Mouse (Mus musculus): Measurements from ENCODE around the gene Cib2. TPM values are rescaled to one million over a fixed set of nuclear protein-coding genes. Genes with fewer than 3 reads are reported as not detected.

Gene Cib2
- polyA plus RNA-seq, 1 experiment: 5.8 TPM

DNA sequence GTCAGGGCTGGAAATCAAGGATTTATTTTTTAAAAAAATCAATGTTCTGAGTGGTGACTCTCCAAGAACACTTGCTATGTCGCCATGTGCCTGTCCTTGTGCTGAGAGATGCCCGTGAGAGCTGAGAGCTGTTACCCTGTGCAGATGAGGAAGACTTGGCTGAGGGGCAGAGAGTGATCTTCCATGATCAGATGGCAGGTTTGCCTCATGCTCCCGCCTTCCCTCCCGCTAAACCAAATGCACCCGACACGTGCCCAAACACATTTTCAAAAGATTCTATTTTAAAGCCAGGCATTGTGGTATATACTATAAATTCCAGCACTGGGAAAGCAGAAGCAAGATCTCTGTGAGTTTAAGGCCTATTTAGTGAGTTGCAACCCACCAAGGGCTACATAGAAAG is 29.2 kb downstream of the Cib2 start:
- Histone ChIP-seq H3K4me1 (replicated peaks; ENCODE audit: control insufficient read depth, insufficient read depth, low read length) (no peaks in the 10 kb centered on the region), H3K4me3 (ENCODE audit: control insufficient read depth, insufficient read depth, low read length) (no peak overlapping the region), H3K36me3 (ENCODE audit: control insufficient read depth, insufficient read depth, low read length) (no peaks in the 10 kb centered on the region), H3K27ac (ENCODE audit: control insufficient read depth, insufficient read depth, low read length) (no peak overlapping the region), H3K27me3 (ENCODE audit: control insufficient read depth, insufficient read depth, low read length) (no peaks in the 10 kb centered on the region)
- DNase-seq: no peak
- no peak for TF ChIP-seq POLR2A (IDR thresholded peaks at IDR 0.05; ENCODE audit: control insufficient read depth, extremely low read depth, insufficient read depth, low read length, poor library complexity)
- TF ChIP-seq CTCF (IDR thresholded peaks at IDR 0.05; ENCODE audit: borderline replicate concordance, control insufficient read depth, extremely low read depth, insufficient read depth, low read length, poor library complexity): no peak
- 86% methylated on average over 6 of the region's 6 CpGs for WGBS

DNA sequence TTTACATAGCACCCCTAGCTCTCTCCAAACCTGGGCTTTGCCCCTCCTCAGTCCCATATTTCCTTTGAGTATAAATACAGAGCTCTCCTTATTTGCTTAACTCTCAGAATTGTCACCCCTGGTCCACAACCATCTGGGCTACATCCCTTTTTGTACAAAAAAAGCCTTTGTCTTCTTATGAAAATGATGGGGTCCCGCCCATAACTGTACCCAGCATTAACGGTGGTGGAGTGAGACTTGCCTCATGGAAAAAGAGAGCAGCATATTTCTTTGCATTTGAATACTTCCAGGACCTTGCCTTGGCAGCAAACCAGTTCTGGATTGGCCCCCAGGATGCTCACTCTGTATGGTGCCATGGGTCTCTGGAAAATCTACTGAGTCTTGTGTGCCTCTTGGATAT is 30.1 kb downstream of the Cib2 start:
- TF ChIP-seq CTCF (IDR thresholded peaks at IDR 0.05; ENCODE audit: borderline replicate concordance, control insufficient read depth, extremely low read depth, insufficient read depth, low read length, poor library complexity) (no peak), POLR2A (IDR thresholded peaks at IDR 0.05; ENCODE audit: control insufficient read depth, extremely low read depth, insufficient read depth, low read length, poor library complexity) (no peak)
- H3K27ac ChIP-seq (ENCODE audit: control insufficient read depth, insufficient read depth, low read length): no peak overlapping the region
- H3K4me3 ChIP-seq (ENCODE audit: control insufficient read depth, insufficient read depth, low read length): no peak overlapping the region
- DNase-seq: no peak
- WGBS: 90% methylated on average over 2 of the region's 2 CpGs
- no peaks in the 10 kb centered on the region for H3K36me3 ChIP-seq (ENCODE audit: control insufficient read depth, insufficient read depth, low read length)
- no peaks in the 10 kb centered on the region for H3K4me1 ChIP-seq (replicated peaks; ENCODE audit: control insufficient read depth, insufficient read depth, low read length)
- H3K27me3 ChIP-seq (ENCODE audit: control insufficient read depth, insufficient read depth, low read length): no peaks in the 10 kb centered on the region

DNA sequence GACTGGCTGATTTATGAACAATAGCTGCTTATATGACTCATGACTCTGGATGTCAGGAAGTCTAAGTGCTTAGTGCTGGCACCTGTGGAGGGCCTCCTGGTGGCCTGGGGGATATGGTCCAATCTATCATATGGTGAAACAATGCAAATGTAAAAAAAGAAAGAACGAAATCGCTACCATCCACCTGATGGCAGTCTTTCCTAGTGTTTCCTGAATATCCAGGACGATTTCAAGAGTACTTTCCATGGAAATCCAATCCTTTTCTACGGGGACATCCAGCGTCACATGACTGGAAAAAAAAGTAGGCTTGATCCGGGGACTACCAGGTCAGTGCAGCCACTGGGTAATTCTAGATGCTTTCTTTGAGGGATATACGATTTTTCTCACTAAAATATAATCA is 32.3 kb downstream of the Cib2 start:
- no peak for DNase-seq
- WGBS: 82% methylated on average over 7 of the region's 7 CpGs
- Histone ChIP-seq H3K36me3 (ENCODE audit: control insufficient read depth, insufficient read depth, low read length) (no peaks in the 10 kb centered on the region), H3K27me3 (ENCODE audit: control insufficient read depth, insufficient read depth, low read length) (no peaks in the 10 kb centered on the region), H3K27ac (ENCODE audit: control insufficient read depth, insufficient read depth, low read length) (no peak overlapping the region), H3K4me3 (ENCODE audit: control insufficient read depth, insufficient read depth, low read length) (no peak overlapping the region), H3K4me1 (replicated peaks; ENCODE audit: control insufficient read depth, insufficient read depth, low read length) (no peaks in the 10 kb centered on the region)
- TF ChIP-seq CTCF (IDR thresholded peaks at IDR 0.05; ENCODE audit: borderline replicate concordance, control insufficient read depth, extremely low read depth, insufficient read depth, low read length, poor library complexity): no peak
- TF ChIP-seq POLR2A (IDR thresholded peaks at IDR 0.05; ENCODE audit: control insufficient read depth, extremely low read depth, insufficient read depth, low read length, poor library complexity): no peak

DNA sequence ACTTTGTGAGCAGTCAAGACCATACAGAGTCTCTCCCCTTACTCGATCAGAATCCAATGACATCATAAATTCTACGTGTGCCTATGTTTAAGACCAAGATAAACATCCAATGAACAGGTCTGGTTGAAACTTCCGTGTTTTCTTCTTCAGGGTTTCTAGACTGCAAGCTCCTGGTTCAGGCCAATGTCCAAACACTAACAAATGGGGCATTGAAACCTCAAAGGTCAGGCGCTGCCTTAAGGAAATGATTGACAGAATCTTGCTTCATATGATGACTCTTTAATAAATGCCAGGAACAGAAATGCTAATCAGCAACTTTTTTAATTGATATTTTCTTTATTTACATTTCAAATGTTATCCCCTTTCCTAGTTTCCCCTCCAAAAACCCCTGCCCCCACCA is 39.7 kb downstream of the Cib2 start:
- no peak for TF ChIP-seq CTCF (IDR thresholded peaks at IDR 0.05; ENCODE audit: borderline replicate concordance, control insufficient read depth, extremely low read depth, insufficient read depth, low read length, poor library complexity)
- TF ChIP-seq POLR2A (IDR thresholded peaks at IDR 0.05; ENCODE audit: control insufficient read depth, extremely low read depth, insufficient read depth, low read length, poor library complexity): no peak
- Histone ChIP-seq H3K4me1 (replicated peaks; ENCODE audit: control insufficient read depth, insufficient read depth, low read length) (no peaks in the 10 kb centered on the region), H3K36me3 (ENCODE audit: control insufficient read depth, insufficient read depth, low read length) (no peaks in the 10 kb centered on the region), H3K27ac (ENCODE audit: control insufficient read depth, insufficient read depth, low read length) (no peak overlapping the region), H3K27me3 (ENCODE audit: control insufficient read depth, insufficient read depth, low read length) (no peaks in the 10 kb centered on the region), H3K4me3 (ENCODE audit: control insufficient read depth, insufficient read depth, low read length) (no peak overlapping the region)
- 84% methylated on average over 4 of the region's 4 CpGs for WGBS
- no peak for DNase-seq

DNA sequence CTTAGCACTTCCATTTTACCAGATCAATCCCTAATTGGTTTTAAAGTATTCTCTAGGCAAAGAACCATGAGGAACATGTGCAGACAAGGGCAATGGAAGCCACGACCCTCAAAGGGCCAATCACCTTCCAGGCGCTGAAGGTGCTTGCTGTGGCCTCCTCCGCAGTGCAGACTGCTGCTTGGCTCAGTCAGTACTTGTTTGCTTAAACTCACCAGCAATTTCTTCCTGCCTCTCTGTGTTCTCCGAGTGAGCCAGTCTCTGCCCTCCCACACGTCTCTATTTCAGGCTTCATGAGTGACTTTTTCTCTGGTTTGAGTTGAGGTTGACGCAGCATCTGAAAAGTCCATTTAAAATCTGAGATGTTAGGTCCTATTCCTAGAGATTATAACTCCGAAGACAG is 41.1 kb downstream of the Cib2 start:
- 72% methylated on average over 7 of the region's 7 CpGs for WGBS
- Histone ChIP-seq H3K4me3 (ENCODE audit: control insufficient read depth, insufficient read depth, low read length) (no peak overlapping the region), H3K27me3 (ENCODE audit: control insufficient read depth, insufficient read depth, low read length) (no peaks in the 10 kb centered on the region), H3K4me1 (replicated peaks; ENCODE audit: control insufficient read depth, insufficient read depth, low read length) (no peaks in the 10 kb centered on the region), H3K27ac (ENCODE audit: control insufficient read depth, insufficient read depth, low read length) (no peak overlapping the region), H3K36me3 (ENCODE audit: control insufficient read depth, insufficient read depth, low read length) (no peaks in the 10 kb centered on the region)
- DNase-seq: no peak
- TF ChIP-seq POLR2A (IDR thresholded peaks at IDR 0.05; ENCODE audit: control insufficient read depth, extremely low read depth, insufficient read depth, low read length, poor library complexity) (no peak), CTCF (IDR thresholded peaks at IDR 0.05; ENCODE audit: borderline replicate concordance, control insufficient read depth, extremely low read depth, insufficient read depth, low read length, poor library complexity) (no peak)

DNA sequence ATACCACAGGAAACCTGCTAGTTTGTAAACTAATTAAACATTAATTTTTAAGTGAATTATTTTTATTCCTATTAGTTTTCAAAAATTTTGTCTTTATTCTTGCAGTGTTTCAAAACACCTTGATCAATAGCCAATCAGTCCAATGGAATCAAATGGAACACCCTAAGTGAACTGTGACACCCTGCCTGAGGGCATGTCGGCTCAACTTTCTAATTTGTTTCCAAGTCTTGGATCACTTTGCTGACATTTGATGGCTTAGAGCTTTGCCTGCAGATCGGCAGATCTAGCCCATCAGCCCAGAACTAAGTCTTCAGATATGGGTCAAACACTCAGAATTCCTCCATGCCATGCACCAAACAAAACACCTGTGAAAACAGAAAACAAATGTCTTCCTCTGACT is 44.0 kb downstream of the Cib2 start:
- TF ChIP-seq POLR2A (IDR thresholded peaks at IDR 0.05; ENCODE audit: control insufficient read depth, extremely low read depth, insufficient read depth, low read length, poor library complexity): no peak
- TF ChIP-seq CTCF (IDR thresholded peaks at IDR 0.05; ENCODE audit: borderline replicate concordance, control insufficient read depth, extremely low read depth, insufficient read depth, low read length, poor library complexity): no peak
- Histone ChIP-seq H3K36me3 (ENCODE audit: control insufficient read depth, insufficient read depth, low read length) (no peaks in the 10 kb centered on the region), H3K27me3 (ENCODE audit: control insufficient read depth, insufficient read depth, low read length) (no peaks in the 10 kb centered on the region), H3K4me1 (replicated peaks; ENCODE audit: control insufficient read depth, insufficient read depth, low read length) (no peaks in the 10 kb centered on the region), H3K27ac (ENCODE audit: control insufficient read depth, insufficient read depth, low read length) (no peak overlapping the region), H3K4me3 (ENCODE audit: control insufficient read depth, insufficient read depth, low read length) (no peak overlapping the region)
- DNase-seq: no peak
- whole genome bisulfite sequencing: 93% methylated on average over 2 of the region's 2 CpGs

DNA sequence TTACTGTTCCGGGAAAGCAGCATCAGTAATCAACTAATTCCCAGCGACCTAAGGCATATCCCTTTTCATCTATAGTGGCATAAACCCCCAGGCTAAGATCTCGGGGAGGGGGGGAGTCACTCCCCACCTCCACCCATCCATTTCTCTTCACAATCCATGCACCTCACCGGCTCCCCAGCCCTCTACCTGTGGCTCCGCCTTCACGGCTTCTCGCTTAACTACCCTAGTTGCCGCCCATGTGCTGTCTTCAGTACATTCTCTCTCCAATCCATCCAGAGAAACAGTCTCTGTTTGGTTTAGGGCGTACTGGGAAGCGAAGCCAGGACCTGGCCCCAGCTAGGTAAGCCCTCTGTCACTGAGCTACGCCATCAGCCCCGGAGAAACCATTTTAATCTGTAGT is 57.1 kb downstream of the Cib2 start:
- TF ChIP-seq POLR2A (IDR thresholded peaks at IDR 0.05; ENCODE audit: control insufficient read depth, extremely low read depth, insufficient read depth, low read length, poor library complexity) (no peak), CTCF (IDR thresholded peaks at IDR 0.05; ENCODE audit: borderline replicate concordance, control insufficient read depth, extremely low read depth, insufficient read depth, low read length, poor library complexity) (no peak)
- H3K36me3 ChIP-seq (ENCODE audit: control insufficient read depth, insufficient read depth, low read length): no peaks in the 10 kb centered on the region
- 43% methylated on average over 12 of the region's 12 CpGs for WGBS
- H3K27ac ChIP-seq (ENCODE audit: control insufficient read depth, insufficient read depth, low read length): no peak overlapping the region
- DNase-seq: no peak
- peaks cover 5% of the 10 kb centered on the region for H3K27me3 ChIP-seq (ENCODE audit: control insufficient read depth, insufficient read depth, low read length)
- H3K4me3 ChIP-seq (ENCODE audit: control insufficient read depth, insufficient read depth, low read length): no peak overlapping the region
- 0 out of 2 replicates have a peak, but pooled peaks cover 2% of the 10 kb centered on the region for H3K4me1 ChIP-seq (replicated peaks; ENCODE audit: control insufficient read depth, insufficient read depth, low read length)

Measured in thymus, adult 2 months (tissue).